Mouse (Mus musculus) bone marrow macrophage, adult 2 months (primary cell): ENCODE measurements around the gene Acot5. TPM values are rescaled to one million over a fixed set of nuclear protein-coding genes. Genes with fewer than 3 reads are reported as not detected.
"Not testable (repeated sequence)": the region's sequence is repeated elsewhere in the genome, so short reads cannot be mapped to it uniquely, and the experiment has no call there.

Experiments
- H3K27ac ChIP-seq: 2 replicates; pipeline ENCODE4 v1.5.1; 2012; ENCODE audit warnings: low read depth, low read length; ENCODE audit not compliant: insufficient read depth
- H3K4me1 ChIP-seq: 2 replicates; pipeline ENCODE4 v1.6.1; 2012; ENCODE audit warnings: low read length; ENCODE audit not compliant: control insufficient read depth, insufficient read depth
- H3K4me3 ChIP-seq: 2 replicates; pipeline ENCODE4 v1.5.1; 2012; ENCODE audit warnings: mild to moderate bottlenecking, low read length, moderate library complexity; ENCODE audit not compliant: insufficient read depth
- CTCF ChIP-seq: IDR thresholded peaks from 2 replicates; pipeline ENCODE4 v1.5.1; 2012; ENCODE audit warnings: low read depth, mild to moderate bottlenecking, low read length, moderate library complexity
- POLR2A ChIP-seq: IDR thresholded peaks from 2 replicates; pipeline ENCODE4 v1.6.1; 2012; ENCODE audit warnings: mild to moderate bottlenecking, low read depth, low read length, borderline replicate concordance
- polyA plus RNA-seq: library from polyadenylated mRNA; stranded (reverse); fragments of >200 nt; gene quantifications from 2 replicates; pipeline ENCODE4 v1.2.4, GENCODE M21; 2012; ENCODE audit not compliant: missing spikeins, insufficient read depth, insufficient read length

Gene Acot5
- polyA plus RNA-seq, result not detected in 2 replicates

GRCm38 (mm10) chr12:84068986-84069385, at the start of gene Acot5:
Gene Acot5 (plus strand): TSS chr12:84069325.
- peak within 1 kb of the TSS; percentile 38 for H3K4me3 ChIP-seq
- no peak for TF ChIP-seq POLR2A
- TF ChIP-seq CTCF, result no peak
- H3K27ac ChIP-seq, result no peak within 1 kb of the TSS
- H3K4me1 ChIP-seq, result no peaks in the 10 kb centered on the region

- H3K27ac ChIP-seq, H3K4me3 ChIP-seq: not testable (repeated sequence)
- peaks cover 36% of the 10 kb centered on the region for H3K4me1 ChIP-seq
These were observed 48.6 kb upstream of the Acot5 start for GRCm38 (mm10) chr12:84020528-84020927.

- not testable (repeated sequence) for H3K27ac ChIP-seq, H3K4me3 ChIP-seq
- peaks cover 36% of the 10 kb centered on the region for H3K4me1 ChIP-seq
These were observed 46.9 kb upstream of the Acot5 start for GRCm38 (mm10) chr12:84022266-84022665.

- H3K27ac ChIP-seq, result peak overlapping the region; percentile 79
- TF ChIP-seq CTCF (no peak), POLR2A (no peak)
These were observed 45.9 kb upstream of the Acot5 start for GRCm38 (mm10) chr12:84023052-84023745.

GRCm38 (mm10) chr12:84025888-84026287, 43.2 kb upstream of the Acot5 start:
- Histone ChIP-seq H3K4me3 (no peak overlapping the region), H3K27ac (no peak overlapping the region), H3K4me1 (peaks cover 21% of the 10 kb centered on the region)
- TF ChIP-seq POLR2A (no peak), CTCF (no peak)

More at GRCm38 (mm10) chr12:84023052-84023745, 45.9 kb upstream of the Acot5 start:
- Histone ChIP-seq H3K4me3 (no peak overlapping the region), H3K4me1 (peaks cover 36% of the 10 kb centered on the region)

- not testable (repeated sequence) for H3K27ac ChIP-seq, H3K4me3 ChIP-seq
- peaks cover 12% of the 10 kb centered on the region for H3K4me1 ChIP-seq
These were observed 40.8 kb upstream of the Acot5 start for GRCm38 (mm10) chr12:84028328-84028727.

- H3K4me1 ChIP-seq, H3K27ac ChIP-seq, H3K4me3 ChIP-seq: not testable (repeated sequence)
These were observed 40.1 kb upstream of the Acot5 start for GRCm38 (mm10) chr12:84029043-84029442.

GRCm38 (mm10) chr12:84030659-84031332, 38.3 kb upstream of the Acot5 start:
- Histone ChIP-seq H3K27ac (no peak overlapping the region), H3K4me3 (no peak overlapping the region), H3K4me1 (peaks cover 7% of the 10 kb centered on the region)
- TF ChIP-seq POLR2A, result no peak
- peak; percentile 60 for TF ChIP-seq CTCF

- no peak overlapping the region for H3K4me3 ChIP-seq
- TF ChIP-seq POLR2A (no peak), CTCF (no peak)
- no peak overlapping the region for H3K27ac ChIP-seq
- H3K4me1 ChIP-seq, result peaks cover 7% of the 10 kb centered on the region
These were observed 36.3 kb upstream of the Acot5 start for GRCm38 (mm10) chr12:84032854-84033253.

GRCm38 (mm10) chr12:84033302-84033701, 35.8 kb upstream of the Acot5 start:
- not testable (repeated sequence) for H3K4me1 ChIP-seq, H3K4me3 ChIP-seq, H3K27ac ChIP-seq

GRCm38 (mm10) chr12:84034108-84034507, 35.0 kb upstream of the Acot5 start:
- Histone ChIP-seq H3K4me3 (no peak overlapping the region), H3K27ac (no peak overlapping the region), H3K4me1 (peaks cover 7% of the 10 kb centered on the region)
- TF ChIP-seq CTCF (no peak), POLR2A (no peak)

- H3K27ac ChIP-seq, result not testable (repeated sequence)
- H3K4me3 ChIP-seq, result peak within 1 kb of the TSS; percentile 55
These were observed 30.9 kb upstream of the Acot5 start, which contains the start of gene Acot4 for GRCm38 (mm10) chr12:84038241-84038640. Gene Acot4 (plus strand): TSS chr12:84038379.

GRCm38 (mm10) chr12:84038691-84039111, 30.4 kb upstream of the Acot5 start, which contains the start of gene Gm49366:
Gene Gm49366 (plus strand): TSS chr12:84038935.
- not testable (repeated sequence) for H3K4me1 ChIP-seq, H3K27ac ChIP-seq
- H3K4me3 ChIP-seq, result peak within 1 kb of the TSS; percentile 55

More at GRCm38 (mm10) chr12:84038241-84038640, 30.9 kb upstream of the Acot5 start, which contains the start of gene Acot4:
- H3K4me1 ChIP-seq, result not testable (repeated sequence)
